Mouse (Mus musculus) ovary, postnatal 14 days (tissue): ENCODE measurements around the gene Bpifa5.

Source experiments
- DNase-seq: peaks from one replicate; pipeline ENCODE4 v3.0.0; 2022; ENCODE audit warnings: low spot score

Bpifa5 gene

DNA sequence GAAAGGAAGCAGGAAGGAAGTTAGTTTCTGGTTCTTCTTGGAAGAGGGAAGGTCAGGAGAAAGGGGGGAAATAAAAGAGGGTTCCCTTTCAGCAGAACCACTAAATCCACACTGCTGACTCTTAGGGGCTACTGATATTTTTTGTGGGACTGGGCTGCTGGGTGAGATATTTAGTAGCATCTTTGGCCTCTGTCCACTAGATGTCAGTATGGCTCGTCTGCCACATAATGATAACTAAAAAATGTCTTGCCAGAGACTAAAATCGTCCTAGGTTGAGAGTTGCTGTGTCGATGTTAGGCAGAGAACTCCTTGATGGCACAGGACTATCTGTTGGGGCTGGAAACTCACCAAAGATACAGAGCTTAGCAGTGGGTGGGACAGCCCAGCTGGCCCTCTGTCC lies 46.7 kb downstream of the Bpifa5 start:
- no peak for DNase-seq

DNA sequence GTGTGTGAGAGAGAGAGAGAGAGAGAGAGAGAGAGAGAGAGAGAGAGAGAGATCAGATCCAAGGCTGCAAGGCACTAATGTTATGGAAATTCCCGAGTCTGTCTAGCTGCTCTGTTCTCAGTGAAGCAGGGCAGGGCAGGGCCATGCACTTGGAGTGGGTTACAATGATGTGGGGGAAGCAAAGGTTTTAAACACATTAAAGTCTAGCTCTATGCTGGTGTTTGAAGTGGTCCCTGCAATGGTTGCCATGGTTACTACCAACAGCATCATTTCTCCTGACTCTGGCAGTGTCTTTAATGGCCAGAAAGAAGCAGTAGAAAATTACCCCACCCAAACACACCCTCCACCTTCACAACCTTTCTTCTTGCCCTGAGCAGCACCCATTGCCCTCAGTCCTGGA lies 48.7 kb downstream of the Bpifa5 start:
- no peak for DNase-seq

DNA sequence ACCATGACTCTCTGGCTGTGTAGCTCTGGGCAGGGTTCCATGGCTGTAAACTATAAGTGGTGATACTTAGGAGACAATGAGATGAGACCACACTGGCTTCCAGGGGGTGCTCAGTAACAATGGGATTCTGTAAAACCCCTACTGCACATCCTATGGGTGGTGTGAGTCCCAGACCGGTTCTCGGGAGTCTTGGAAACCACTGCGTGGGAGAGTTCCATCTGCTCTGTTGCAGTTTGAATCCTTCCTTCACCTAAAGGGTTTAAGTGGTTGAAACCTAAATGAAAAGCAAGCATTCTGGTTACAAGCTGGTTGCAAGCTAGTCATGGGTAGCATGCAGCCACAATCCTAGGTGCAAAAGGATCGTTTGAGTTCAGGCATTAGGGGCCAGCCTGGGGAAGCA lies 49.5 kb downstream of the Bpifa5 start:
- no peak for DNase-seq

DNA sequence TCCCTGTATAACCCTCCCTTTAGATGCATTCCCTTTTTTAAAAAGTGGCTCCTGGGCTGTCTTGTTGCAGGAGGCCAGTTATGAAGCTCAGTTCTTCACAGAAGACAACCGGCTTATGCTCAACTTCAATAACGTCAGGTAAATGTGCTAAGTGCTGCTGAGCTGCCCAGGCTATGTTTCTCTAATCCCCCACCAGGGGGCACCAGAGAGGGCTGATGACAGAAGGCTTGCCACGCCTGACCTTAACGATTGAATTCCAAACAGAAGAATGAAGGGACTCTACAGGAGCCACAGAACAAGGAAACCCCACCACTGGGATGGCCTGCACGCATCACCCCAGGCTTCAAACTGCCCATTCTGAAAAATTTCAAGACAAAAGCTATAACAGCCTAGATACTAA lies 52.8 kb downstream of the Bpifa5 start:
- DNase-seq: peak; percentile 66
